Mouse (Mus musculus) hindbrain, embryonic 13.5 days (tissue): ENCODE results near the gene Spn. TPM values are rescaled to one million over a fixed set of nuclear protein-coding genes. Genes with fewer than 3 reads are reported as not detected.

Experiments used
- ATAC-seq: fragments of 200-750 bp; cut with Nextera tagmentation; 2 replicates; pipeline ENCODE4 v1.8.0; 2017; ENCODE audit warnings: moderate TSS enrichment; ENCODE audit not compliant: low FRiP score
- H3K27ac ChIP-seq: fragments of 300-500 bp; sonication (generic); 2 replicates; pipeline ENCODE4 v1.5.1; 2015; ENCODE audit warnings: inconsistent platforms, mild to moderate bottlenecking, moderate library complexity
- H3K27me3 ChIP-seq: fragments of 300-500 bp; sonication (generic); 2 replicates; pipeline ENCODE4 v1.6.1; 2015; ENCODE audit warnings: mild to moderate bottlenecking, inconsistent platforms
- H3K36me3 ChIP-seq: fragments of 300-500 bp; sonication (generic); 2 replicates; pipeline ENCODE4 v1.6.1; 2015; ENCODE audit warnings: mild to moderate bottlenecking, inconsistent platforms
- H3K4me1 ChIP-seq: fragments of 300-500 bp; sonication (generic); replicated peaks from 2 replicates; pipeline ENCODE4 v1.6.1; 2015; ENCODE audit warnings: inconsistent platforms
- H3K4me2 ChIP-seq: fragments of 300-500 bp; sonication (generic); 2 replicates; pipeline ENCODE4 v1.6.1; 2015; ENCODE audit warnings: inconsistent platforms, mild to moderate bottlenecking, moderate library complexity
- H3K4me3 ChIP-seq: fragments of 300-500 bp; sonication (generic); 2 replicates; pipeline ENCODE4 v1.5.1; 2015; ENCODE audit warnings: mild to moderate bottlenecking, inconsistent platforms
- H3K9ac ChIP-seq: fragments of 300-500 bp; sonication (generic); 2 replicates; pipeline ENCODE4 v1.6.1; 2015; ENCODE audit warnings: mild to moderate bottlenecking, inconsistent platforms
- H3K9me3 ChIP-seq: fragments of 300-500 bp; sonication (generic); 2 replicates; pipeline ENCODE4 v1.6.1; 2016; ENCODE audit warnings: inconsistent platforms
- WGBS: fragments of 180-500 bp; shearing (Covaris S2); methylation state at CpG from one replicate; pipeline ENCODE4 v1.1.7; 2015; 5-methylcytosine and 5-hydroxymethylcytosine counted together
- polyA plus RNA-seq: library from polyadenylated mRNA; unstranded; fragments of >200 nt; fragmentation: Nextera tagmentation; extraction: Ambion mirVana; gene quantifications from 2 replicates; pipeline ENCODE4 v1.2.1, GENCODE M21; 2015

The Spn gene
- polyA plus RNA-seq, 1 experiment from 2014 or later: 0.09 TPM

DNA sequence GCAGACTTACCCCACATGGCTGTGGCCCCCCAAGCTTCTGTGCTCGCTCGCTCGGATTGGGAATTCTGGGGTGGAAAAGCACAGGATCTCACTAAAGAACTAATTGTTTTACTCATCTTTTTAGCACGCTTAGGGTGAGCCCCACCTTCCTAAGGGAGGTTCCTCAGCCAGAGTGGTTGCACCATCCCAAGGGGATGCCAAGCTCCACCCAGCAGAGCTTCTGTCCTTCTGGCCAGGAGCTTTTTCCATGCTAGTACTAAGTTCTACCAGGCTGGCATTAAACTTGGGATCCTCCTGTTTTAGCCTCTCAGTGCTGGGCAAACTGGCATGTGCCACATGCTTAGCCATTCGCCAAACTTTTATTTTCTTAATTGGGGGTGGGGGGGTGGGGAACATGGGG, 24.9 kb upstream of the Spn start:
- Histone ChIP-seq H3K4me1 (no peaks in the 10 kb centered on the region), H3K4me3 (no peak overlapping the region), H3K27ac (no peak overlapping the region), H3K9ac (no peak overlapping the region), H3K9me3 (no peaks in the 10 kb centered on the region), H3K4me2 (no peak overlapping the region), H3K27me3 (no peaks in the 10 kb centered on the region), H3K36me3 (no peaks in the 10 kb centered on the region)
- 91% methylated on average over 5 of the region's 5 CpGs for WGBS
- ATAC-seq: no peak

DNA sequence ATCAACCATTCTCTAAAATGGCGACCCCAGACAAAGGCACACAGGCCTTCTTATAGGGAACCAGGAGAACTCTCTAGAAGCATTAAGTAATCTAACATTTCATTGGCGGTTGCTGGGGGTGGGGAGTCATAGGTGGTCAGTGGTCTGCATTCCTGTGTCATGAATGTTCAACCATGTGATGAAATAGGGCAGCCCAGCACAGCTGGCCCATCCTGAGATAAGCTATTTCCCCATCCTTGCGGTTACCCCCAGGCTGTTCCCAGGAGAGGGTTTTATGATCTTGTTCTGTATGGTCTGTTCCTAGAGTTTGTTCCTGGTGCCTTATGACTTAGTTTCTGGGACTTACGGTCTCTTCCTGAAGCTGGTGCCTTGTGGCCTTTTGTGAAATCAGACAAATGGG, 19.9 kb upstream of the Spn start:
- no peak overlapping the region for H3K4me3 ChIP-seq
- H3K4me2 ChIP-seq: no peak overlapping the region
- no peak overlapping the region for H3K27ac ChIP-seq
- no peaks in the 10 kb centered on the region for H3K36me3 ChIP-seq
- 89% methylated on average over 4 of the region's 4 CpGs for WGBS
- H3K27me3 ChIP-seq: no peaks in the 10 kb centered on the region
- no peaks in the 10 kb centered on the region for H3K4me1 ChIP-seq
- H3K9ac ChIP-seq: no peak overlapping the region
- no peaks in the 10 kb centered on the region for H3K9me3 ChIP-seq
- ATAC-seq: no peak

- WGBS: 87% methylated on average over 3 of the region's 3 CpGs
- Histone ChIP-seq H3K4me1 (no peaks in the 10 kb centered on the region), H3K9ac (no peak overlapping the region), H3K36me3 (no peaks in the 10 kb centered on the region), H3K9me3 (no peaks in the 10 kb centered on the region), H3K4me2 (no peak overlapping the region), H3K4me3 (no peak overlapping the region), H3K27ac (no peak overlapping the region), H3K27me3 (no peaks in the 10 kb centered on the region)
- no peak for ATAC-seq
Measured at GRCm38 (mm10) chr7:127153477-127153876, 15.9 kb upstream of the Spn start.

GRCm38 (mm10) chr7:127152464-127152863, 14.8 kb upstream of the Spn start:
- no peaks in the 10 kb centered on the region for H3K9me3 ChIP-seq
- H3K4me2 ChIP-seq: no peak overlapping the region
- no peaks in the 10 kb centered on the region for H3K36me3 ChIP-seq
- H3K4me3 ChIP-seq: no peak overlapping the region
- no peak overlapping the region for H3K27ac ChIP-seq
- 90% methylated on average over 6 of the region's 6 CpGs for WGBS
- H3K9ac ChIP-seq: no peak overlapping the region
- no peak for ATAC-seq
- no peaks in the 10 kb centered on the region for H3K4me1 ChIP-seq
- no peaks in the 10 kb centered on the region for H3K27me3 ChIP-seq

- Histone ChIP-seq H3K9ac (no peak overlapping the region), H3K4me3 (no peak overlapping the region), H3K4me2 (no peak overlapping the region), H3K27me3 (no peaks in the 10 kb centered on the region), H3K9me3 (no peaks in the 10 kb centered on the region), H3K27ac (no peak overlapping the region), H3K4me1 (no peaks in the 10 kb centered on the region), H3K36me3 (no peaks in the 10 kb centered on the region)
- no peak for ATAC-seq
- 77% methylated on average over 3 of the region's 3 CpGs for WGBS
Measured at GRCm38 (mm10) chr7:127147901-127148300, 10.3 kb upstream of the Spn start.

GRCm38 (mm10) chr7:127146267-127146603, 8.6 kb upstream of the Spn start:
- no peak overlapping the region for H3K9ac ChIP-seq
- H3K4me3 ChIP-seq: no peak overlapping the region
- no peaks in the 10 kb centered on the region for H3K9me3 ChIP-seq
- WGBS: 40% methylated on average over 2 of the region's 2 CpGs
- no peak for ATAC-seq
- H3K4me1 ChIP-seq: no peaks in the 10 kb centered on the region
- no peaks in the 10 kb centered on the region for H3K36me3 ChIP-seq
- no peak overlapping the region for H3K27ac ChIP-seq
- no peak overlapping the region for H3K4me2 ChIP-seq
- H3K27me3 ChIP-seq: no peaks in the 10 kb centered on the region

- ATAC-seq: no peak
- 61% methylated on average over 9 of the region's 9 CpGs for WGBS
- no peak overlapping the region for H3K4me3 ChIP-seq
Measured at GRCm38 (mm10) chr7:127145387-127146266, 8.0 kb upstream of the Spn start.

DNA sequence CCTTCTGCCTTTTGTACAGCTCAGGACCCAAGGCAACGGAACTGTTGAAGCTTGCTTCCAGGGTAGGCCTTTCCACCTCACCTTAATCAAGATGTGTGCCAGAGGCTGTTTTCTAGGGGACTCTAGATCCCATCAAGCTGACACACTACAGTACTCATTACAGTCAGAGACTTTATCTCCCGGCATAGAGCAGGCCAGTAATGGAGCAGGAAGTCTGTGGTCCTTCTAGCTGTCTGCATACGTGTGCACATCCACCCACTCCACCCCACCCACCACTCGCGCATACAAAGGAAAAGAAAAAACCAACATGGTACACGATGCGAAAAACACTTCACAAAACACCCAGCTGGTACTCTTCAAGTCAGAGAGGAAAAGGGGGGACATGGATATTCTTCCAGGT, 6.8 kb upstream of the Spn start:
- no peaks in the 10 kb centered on the region for H3K4me1 ChIP-seq
- 89% methylated on average over 7 of the region's 7 CpGs for WGBS
- no peaks in the 10 kb centered on the region for H3K36me3 ChIP-seq
- H3K9ac ChIP-seq: no peak overlapping the region
- H3K27ac ChIP-seq: no peak overlapping the region
- no peak overlapping the region for H3K4me2 ChIP-seq
- H3K27me3 ChIP-seq: no peaks in the 10 kb centered on the region
- ATAC-seq: no peak
- H3K9me3 ChIP-seq: no peaks in the 10 kb centered on the region
- no peak overlapping the region for H3K4me3 ChIP-seq

More at GRCm38 (mm10) chr7:127145387-127146266, 8.0 kb upstream of the Spn start:
- H3K9ac ChIP-seq: no peak overlapping the region
- H3K4me1 ChIP-seq: no peaks in the 10 kb centered on the region
- no peaks in the 10 kb centered on the region for H3K27me3 ChIP-seq
- H3K4me2 ChIP-seq: no peak overlapping the region
- no peak overlapping the region for H3K27ac ChIP-seq
- H3K36me3 ChIP-seq: no peaks in the 10 kb centered on the region
- no peaks in the 10 kb centered on the region for H3K9me3 ChIP-seq

DNA sequence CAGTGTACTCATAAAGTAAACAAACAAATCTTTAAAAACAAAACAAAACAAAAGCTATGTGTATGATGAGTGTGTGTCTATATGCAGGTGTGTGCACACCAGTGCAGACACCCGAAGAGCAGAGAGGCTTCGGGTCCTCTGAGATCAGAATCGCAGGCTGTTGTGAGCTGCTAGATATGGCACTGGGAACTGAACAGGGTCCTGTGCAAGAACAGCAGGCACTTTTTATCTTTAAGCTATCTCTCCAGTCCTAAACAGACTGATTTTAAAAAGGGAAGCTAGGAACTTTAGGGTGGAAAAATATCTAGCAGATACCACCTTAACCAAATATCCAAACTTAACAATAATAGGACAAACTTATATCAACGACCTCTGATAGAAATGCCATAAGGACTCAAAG, 5.0 kb upstream of the Spn start:
- ATAC-seq: no peak
- Histone ChIP-seq H3K4me2 (no peak overlapping the region), H3K9me3 (no peaks in the 10 kb centered on the region), H3K4me3 (no peak overlapping the region), H3K27me3 (no peaks in the 10 kb centered on the region), H3K4me1 (no peaks in the 10 kb centered on the region), H3K9ac (no peak overlapping the region), H3K36me3 (no peaks in the 10 kb centered on the region), H3K27ac (no peak overlapping the region)
- 93% methylated on average over 4 of the region's 4 CpGs for WGBS

- Histone ChIP-seq H3K4me3 (no peak overlapping the region), H3K4me2 (no peak overlapping the region), H3K27ac (no peak overlapping the region), H3K36me3 (no peaks in the 10 kb centered on the region), H3K4me1 (no peaks in the 10 kb centered on the region), H3K9me3 (no peaks in the 10 kb centered on the region), H3K27me3 (no peaks in the 10 kb centered on the region), H3K9ac (no peak overlapping the region)
- no peak for ATAC-seq
- 54% methylated on average over 2 of the region's 2 CpGs for WGBS
Measured at GRCm38 (mm10) chr7:127142214-127142613, 4.6 kb upstream of the Spn start.

DNA sequence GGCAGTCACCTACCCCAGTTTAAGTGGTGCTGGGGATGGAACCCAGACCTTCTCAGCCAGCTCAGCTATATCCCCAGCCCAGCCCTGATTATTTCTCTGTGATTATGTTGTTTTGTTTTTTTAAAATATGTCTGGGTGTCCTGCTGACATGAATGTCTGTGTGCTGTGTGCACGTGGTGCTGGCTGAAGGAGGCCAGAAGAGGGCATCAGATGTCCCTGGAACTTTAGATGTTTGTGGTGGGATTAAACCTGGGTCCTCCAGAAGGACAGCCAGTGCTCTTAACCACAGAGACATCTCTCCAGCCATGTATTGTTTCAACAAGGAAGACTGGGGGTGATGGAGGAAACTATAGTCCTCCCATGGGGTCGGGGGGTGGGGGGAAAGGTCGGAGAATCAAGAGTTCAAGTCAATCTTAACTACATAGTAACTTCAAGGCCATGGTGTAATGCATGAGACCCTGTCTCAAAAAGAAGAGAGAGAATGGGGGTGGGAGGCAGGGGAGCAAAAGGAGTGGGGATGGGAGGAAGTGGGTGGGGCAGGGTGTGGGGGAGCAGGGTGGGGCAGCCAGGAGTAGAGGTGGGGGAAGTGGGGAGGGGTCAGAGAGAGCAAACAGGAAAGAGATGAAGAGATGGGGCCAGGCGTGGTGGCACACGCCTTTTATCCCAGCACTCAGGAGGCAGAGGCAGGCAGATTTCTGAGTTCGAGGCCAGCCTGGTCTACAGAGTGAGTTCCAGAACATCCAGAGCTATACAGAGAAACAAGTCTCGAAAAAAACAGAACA, 3.2 kb upstream of the Spn start:
- Histone ChIP-seq H3K4me2 (no peak overlapping the region), H3K27me3 (no peaks in the 10 kb centered on the region), H3K27ac (no peak overlapping the region), H3K36me3 (no peaks in the 10 kb centered on the region), H3K9ac (no peak overlapping the region), H3K4me1 (no peaks in the 10 kb centered on the region), H3K4me3 (no peak overlapping the region), H3K9me3 (no peaks in the 10 kb centered on the region)
- 71% methylated on average over 7 of the region's 7 CpGs for WGBS
- no peak for ATAC-seq

GRCm38 (mm10) chr7:127139562-127139961, 1.9 kb upstream of the Spn start:
- 55% methylated on average over 5 of the region's 5 CpGs for WGBS
- no peak overlapping the region for H3K4me3 ChIP-seq
- H3K9me3 ChIP-seq: no peaks in the 10 kb centered on the region
- no peaks in the 10 kb centered on the region for H3K36me3 ChIP-seq
- ATAC-seq: no peak
- no peak overlapping the region for H3K4me2 ChIP-seq
- no peak overlapping the region for H3K9ac ChIP-seq
- H3K27ac ChIP-seq: no peak overlapping the region
- no peaks in the 10 kb centered on the region for H3K27me3 ChIP-seq
- no peaks in the 10 kb centered on the region for H3K4me1 ChIP-seq

DNA sequence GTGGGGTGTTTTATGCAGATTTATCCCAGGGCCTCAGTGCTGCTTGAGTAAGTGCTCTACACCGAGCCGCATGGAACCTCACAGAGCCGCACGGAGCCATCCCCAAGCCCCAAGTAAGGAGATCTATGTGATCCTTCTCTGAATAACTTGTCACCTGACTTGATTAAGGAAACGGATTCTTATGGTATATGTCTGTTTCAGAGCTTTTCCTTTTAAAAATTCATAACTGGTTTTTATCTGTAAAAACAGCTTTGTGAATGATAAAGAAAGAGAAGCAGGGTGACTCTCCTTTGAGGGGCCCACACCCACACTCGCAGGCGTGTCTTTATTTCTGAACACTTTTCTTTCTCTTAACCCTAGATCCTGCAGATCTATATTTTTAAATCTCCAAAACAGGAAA, 1.5 kb upstream of the Spn start:
- Histone ChIP-seq H3K27ac (no peak overlapping the region), H3K4me1 (no peaks in the 10 kb centered on the region), H3K4me2 (no peak overlapping the region), H3K36me3 (no peaks in the 10 kb centered on the region), H3K27me3 (no peaks in the 10 kb centered on the region), H3K9ac (no peak overlapping the region), H3K4me3 (no peak overlapping the region), H3K9me3 (no peaks in the 10 kb centered on the region)
- no peak for ATAC-seq
- 93% methylated on average over 7 of the region's 7 CpGs for WGBS
